Mouse (Mus musculus): Measurements from ENCODE around the gene Fcrlb.

Fcrlb gene

GRCm38 (mm10) chr1:170907456-170908191, 5.1 kb downstream of the Fcrlb start:
- no peak for DNase-seq (ENCODE audit: low read depth, low spot score)

GRCm38 (mm10) chr1:170907111-170907455, 5.7 kb downstream of the Fcrlb start:
- DNase-seq (ENCODE audit: low read depth, low spot score): no peak

GRCm38 (mm10) chr1:170903485-170903884, 9.3 kb downstream of the Fcrlb start:
- no peak for DNase-seq (ENCODE audit: low read depth, low spot score)

- DNase-seq (ENCODE audit: low read depth, low spot score): peak; percentile 76
These were observed 11.1 kb downstream of the Fcrlb start for GRCm38 (mm10) chr1:170901536-170902238.

- DNase-seq (ENCODE audit: low read depth, low spot score): peak; percentile 68
These were observed 11.8 kb downstream of the Fcrlb start for GRCm38 (mm10) chr1:170900799-170901467.

GRCm38 (mm10) chr1:170898413-170899075, 14.2 kb downstream of the Fcrlb start:
- no peak for DNase-seq (ENCODE audit: low read depth, low spot score)

- DNase-seq (ENCODE audit: low read depth, low spot score): no peak
These were observed 16.0 kb downstream of the Fcrlb start for GRCm38 (mm10) chr1:170896651-170897281.

GRCm38 (mm10) chr1:170894603-170895602, 17.8 kb downstream of the Fcrlb start:
- DNase-seq (ENCODE audit: low read depth, low spot score): peak; percentile 61

GRCm38 (mm10) chr1:170892279-170892678, 20.5 kb downstream of the Fcrlb start:
- DNase-seq (ENCODE audit: low read depth, low spot score): no peak

- no peak for DNase-seq (ENCODE audit: low read depth, low spot score)
These were observed 21.1 kb downstream of the Fcrlb start for GRCm38 (mm10) chr1:170891646-170892045.

GRCm38 (mm10) chr1:170889310-170889709, 23.4 kb downstream of the Fcrlb start:
- no peak for DNase-seq (ENCODE audit: low read depth, low spot score)

- no peak for DNase-seq (ENCODE audit: low read depth, low spot score)
These were observed 26.7 kb downstream of the Fcrlb start for GRCm38 (mm10) chr1:170886044-170886458.

- DNase-seq (ENCODE audit: low read depth, low spot score): peak; percentile 90
These were observed 27.7 kb downstream of the Fcrlb start, which contains the start of the genes Gm26620 and Dusp12 for GRCm38 (mm10) chr1:170884978-170885561. TSS of gene Gm26620 (plus strand) at chr1:170885065. TSS of gene Dusp12 (minus strand) at chr1:170885540.

- DNase-seq (ENCODE audit: low read depth, low spot score): no peak
These were observed 28.4 kb downstream of the Fcrlb start for GRCm38 (mm10) chr1:170884390-170884789.

- DNase-seq (ENCODE audit: low read depth, low spot score): no peak
These were observed 29.7 kb downstream of the Fcrlb start for GRCm38 (mm10) chr1:170882915-170883485.

GRCm38 (mm10) chr1:170876906-170877305, 35.8 kb downstream of the Fcrlb start:
- DNase-seq (ENCODE audit: low read depth, low spot score): no peak

- no peak for DNase-seq (ENCODE audit: low read depth, low spot score)
These were observed 37.1 kb downstream of the Fcrlb start for GRCm38 (mm10) chr1:170875676-170876075.

GRCm38 (mm10) chr1:170871961-170872360, 40.8 kb downstream of the Fcrlb start:
- no peak for DNase-seq (ENCODE audit: low read depth, low spot score)

GRCm38 (mm10) chr1:170871402-170871801, 41.3 kb downstream of the Fcrlb start:
- no peak for DNase-seq (ENCODE audit: low read depth, low spot score)

Measured in CD4-positive helper T cell, adult 2 months (primary cell).